Mouse (Mus musculus): ENCODE results near the gene Ceacam2. TPM values are rescaled to one million over a fixed set of nuclear protein-coding genes. Genes with fewer than 3 reads are reported as not detected.
"Not testable (repeated sequence)": the region's sequence is repeated elsewhere in the genome, so short reads cannot be mapped to it uniquely, and the experiment has no call there.

Ceacam2 gene
- polyA plus RNA-seq, 1 experiment from 2014 or later, result not detected

GRCm38 (mm10) chr7:25509925-25510324 is 29.7 kb downstream of the Ceacam2 start:
- Histone ChIP-seq H3K27me3 (ENCODE audit: insufficient read depth, low read length) (no peaks in the 10 kb centered on the region), H3K36me3 (ENCODE audit: insufficient read depth) (no peaks in the 10 kb centered on the region), H3K27ac (ENCODE audit: low read depth) (no peak overlapping the region), H3K4me3 (ENCODE audit: low read depth, low read length) (no peak overlapping the region), H3K9me3 (ENCODE audit: low read depth, low read length) (no peaks in the 10 kb centered on the region), H3K4me1 (ENCODE audit: insufficient read depth) (peaks cover 3% of the 10 kb centered on the region; the same call in 1 of the 2 replicates), H3K4me2 (no peak overlapping the region), H3K9ac (no peak overlapping the region)
- DNase-seq (peak; percentile 4), ATAC-seq (ENCODE audit: insufficient read depth) (no peak)
- no peak for TF ChIP-seq CTCF (IDR thresholded peaks at IDR 0.05; ENCODE audit: low read depth)
- WGBS, result 2% methylated on average over 3 of the region's 3 CpGs

GRCm38 (mm10) chr7:25494649-25495048 is 45.0 kb downstream of the Ceacam2 start:
- 88% methylated on average over 1 of the region's 1 CpGs for WGBS

DNA sequence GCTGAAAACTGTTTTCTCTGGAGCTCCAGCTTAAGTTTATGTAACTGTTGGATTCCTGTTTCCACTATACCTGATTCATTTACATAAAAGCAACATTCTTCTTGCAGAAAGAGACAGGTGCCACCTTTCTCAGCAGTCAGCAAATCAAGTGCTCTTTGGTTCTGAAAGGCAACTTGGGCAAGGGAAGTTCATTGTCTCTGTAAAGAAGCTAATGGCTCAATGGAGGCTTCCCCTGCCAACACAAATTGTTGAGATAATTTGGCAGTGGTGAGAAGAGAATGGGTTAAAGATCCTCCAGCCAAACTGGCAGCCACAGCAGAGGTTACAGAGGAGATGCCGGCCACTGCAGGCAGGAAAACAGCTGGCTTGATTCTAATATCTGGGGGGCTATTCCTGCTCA is 49.0 kb downstream of the Ceacam2 start:
- H3K36me3 ChIP-seq (ENCODE audit: insufficient read depth); H3K4me1 ChIP-seq (ENCODE audit: insufficient read depth); H3K27ac ChIP-seq (ENCODE audit: low read depth); DNase-seq; H3K9me3 ChIP-seq (ENCODE audit: low read depth, low read length); H3K9ac ChIP-seq; H3K4me3 ChIP-seq (ENCODE audit: low read depth, low read length); H3K27me3 ChIP-seq (ENCODE audit: insufficient read depth, low read length); ATAC-seq (ENCODE audit: insufficient read depth); H3K4me2 ChIP-seq: not testable (repeated sequence)
- no CpG with 5 or more reads among the region's 1 CpGs for WGBS

More at GRCm38 (mm10) chr7:25494649-25495048, 45.0 kb downstream of the Ceacam2 start:
- no peaks in the 10 kb centered on the region for H3K4me1 ChIP-seq (ENCODE audit: insufficient read depth)
- no peaks in the 10 kb centered on the region for H3K9me3 ChIP-seq (ENCODE audit: low read depth, low read length)
- DNase-seq (no peak), ATAC-seq (ENCODE audit: insufficient read depth) (no peak)
- no peaks in the 10 kb centered on the region for H3K27me3 ChIP-seq (ENCODE audit: insufficient read depth, low read length)
- TF ChIP-seq CTCF (IDR thresholded peaks at IDR 0.05; ENCODE audit: low read depth), result no peak
- no peaks in the 10 kb centered on the region for H3K36me3 ChIP-seq (ENCODE audit: insufficient read depth)
- H3K4me3 ChIP-seq (ENCODE audit: low read depth, low read length), result no peak overlapping the region
- no peak overlapping the region for H3K9ac ChIP-seq
- no peak overlapping the region for H3K27ac ChIP-seq (ENCODE audit: low read depth)
- H3K4me2 ChIP-seq, result no peak overlapping the region

DNA sequence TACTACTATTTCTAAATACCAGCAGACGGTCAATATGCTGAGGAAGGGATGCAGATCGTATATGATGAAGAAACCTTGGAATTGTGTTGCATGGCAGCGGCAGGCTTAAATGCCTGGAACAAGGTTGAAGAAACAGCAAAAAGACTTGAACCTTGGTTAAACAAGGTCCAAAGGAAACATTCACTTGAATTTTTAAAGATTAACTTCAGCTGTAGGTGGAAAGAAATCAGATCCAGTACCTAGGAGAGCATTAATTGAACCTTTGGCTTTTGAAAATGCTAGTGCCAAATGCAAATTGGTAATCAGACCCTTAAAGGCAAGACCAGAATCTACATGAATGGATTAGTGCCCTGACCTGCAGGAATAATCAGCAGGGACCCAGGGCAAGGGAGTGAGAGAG is 50.3 kb downstream of the Ceacam2 start:
- H3K27me3 ChIP-seq (ENCODE audit: insufficient read depth, low read length); H3K4me2 ChIP-seq; H3K9ac ChIP-seq; ATAC-seq (ENCODE audit: insufficient read depth); H3K4me1 ChIP-seq (ENCODE audit: insufficient read depth); H3K27ac ChIP-seq (ENCODE audit: low read depth); DNase-seq; H3K9me3 ChIP-seq (ENCODE audit: low read depth, low read length); H3K4me3 ChIP-seq (ENCODE audit: low read depth, low read length); H3K36me3 ChIP-seq (ENCODE audit: insufficient read depth): not testable (repeated sequence)
- 78% methylated on average over 3 of the region's 3 CpGs for WGBS

- H3K9ac ChIP-seq, result no peak overlapping the region
- DNase-seq (peak; percentile 18), ATAC-seq (ENCODE audit: insufficient read depth) (no peak)
- no peak overlapping the region for H3K4me2 ChIP-seq
- no peak overlapping the region for H3K27ac ChIP-seq (ENCODE audit: low read depth)
- no peaks in the 10 kb centered on the region for H3K27me3 ChIP-seq (ENCODE audit: insufficient read depth, low read length)
- no peaks in the 10 kb centered on the region for H3K4me1 ChIP-seq (ENCODE audit: insufficient read depth)
- no peaks in the 10 kb centered on the region for H3K36me3 ChIP-seq (ENCODE audit: insufficient read depth)
- no peak overlapping the region for H3K4me3 ChIP-seq (ENCODE audit: low read depth, low read length)
- 9% methylated on average over 1 of the region's 1 CpGs for WGBS
- no peaks in the 10 kb centered on the region for H3K9me3 ChIP-seq (ENCODE audit: low read depth, low read length)
- TF ChIP-seq CTCF (IDR thresholded peaks at IDR 0.05; ENCODE audit: low read depth), result peak; percentile 43
Measured at GRCm38 (mm10) chr7:25486186-25486585, 53.5 kb downstream of the Ceacam2 start.

GRCm38 (mm10) chr7:25485061-25485460 is 54.6 kb downstream of the Ceacam2 start:
- no peak for ATAC-seq (ENCODE audit: insufficient read depth)
- no peaks in the 10 kb centered on the region for H3K9me3 ChIP-seq (ENCODE audit: low read depth, low read length)

GRCm38 (mm10) chr7:25483133-25483735 is 56.4 kb downstream of the Ceacam2 start:
- Histone ChIP-seq H3K9ac (no peak overlapping the region), H3K36me3 (ENCODE audit: insufficient read depth) (no peaks in the 10 kb centered on the region), H3K4me3 (ENCODE audit: low read depth, low read length) (no peak overlapping the region), H3K4me2 (no peak overlapping the region), H3K4me1 (ENCODE audit: insufficient read depth) (no peaks in the 10 kb centered on the region), H3K27ac (ENCODE audit: low read depth) (no peak overlapping the region), H3K27me3 (ENCODE audit: insufficient read depth, low read length) (no peaks in the 10 kb centered on the region), H3K9me3 (ENCODE audit: low read depth, low read length) (no peaks in the 10 kb centered on the region)
- DNase-seq (peak; percentile 9), ATAC-seq (ENCODE audit: insufficient read depth) (no peak)
- 61% methylated on average over 8 of the region's 8 CpGs for WGBS
- no peak for TF ChIP-seq CTCF (IDR thresholded peaks at IDR 0.05; ENCODE audit: low read depth)

More at GRCm38 (mm10) chr7:25485061-25485460, 54.6 kb downstream of the Ceacam2 start:
- Histone ChIP-seq H3K27me3 (ENCODE audit: insufficient read depth, low read length) (no peaks in the 10 kb centered on the region), H3K4me2 (no peak overlapping the region), H3K27ac (ENCODE audit: low read depth) (no peak overlapping the region), H3K4me1 (ENCODE audit: insufficient read depth) (no peaks in the 10 kb centered on the region), H3K9ac (no peak overlapping the region), H3K36me3 (ENCODE audit: insufficient read depth) (no peaks in the 10 kb centered on the region), H3K4me3 (ENCODE audit: low read depth, low read length) (no peak overlapping the region)
- DNase-seq, result no peak
- 45% methylated on average over 5 of the region's 5 CpGs for WGBS
- no peak for TF ChIP-seq CTCF (IDR thresholded peaks at IDR 0.05; ENCODE audit: low read depth)
